Mouse (Mus musculus) heart, postnatal 4 days (tissue): Measurements from ENCODE around the gene Slc16a1. TPM values are rescaled to one million over a fixed set of nuclear protein-coding genes. Genes with fewer than 3 reads are reported as not detected.
"Not testable (repeated sequence)": the region's sequence is repeated elsewhere in the genome, so short reads cannot be mapped to it uniquely, and the experiment has no call there.

Experiments used
- DNase-seq: peaks from one replicate; pipeline ENCODE4 v3.0.0; 2021
- total RNA-seq, 2 experiments: library from RNA; stranded (reverse); gene quantifications; 2 replicates each; pipeline ENCODE4 v1.2.3; 2021

The Slc16a1 gene
- total RNA-seq, 2 experiments from 2014 or later: 178 to 191 TPM

- peak; percentile 74 for DNase-seq
Measured at GRCm38 (mm10) chr3:104638932-104639748, 672 bp downstream of the Slc16a1 start.

DNA sequence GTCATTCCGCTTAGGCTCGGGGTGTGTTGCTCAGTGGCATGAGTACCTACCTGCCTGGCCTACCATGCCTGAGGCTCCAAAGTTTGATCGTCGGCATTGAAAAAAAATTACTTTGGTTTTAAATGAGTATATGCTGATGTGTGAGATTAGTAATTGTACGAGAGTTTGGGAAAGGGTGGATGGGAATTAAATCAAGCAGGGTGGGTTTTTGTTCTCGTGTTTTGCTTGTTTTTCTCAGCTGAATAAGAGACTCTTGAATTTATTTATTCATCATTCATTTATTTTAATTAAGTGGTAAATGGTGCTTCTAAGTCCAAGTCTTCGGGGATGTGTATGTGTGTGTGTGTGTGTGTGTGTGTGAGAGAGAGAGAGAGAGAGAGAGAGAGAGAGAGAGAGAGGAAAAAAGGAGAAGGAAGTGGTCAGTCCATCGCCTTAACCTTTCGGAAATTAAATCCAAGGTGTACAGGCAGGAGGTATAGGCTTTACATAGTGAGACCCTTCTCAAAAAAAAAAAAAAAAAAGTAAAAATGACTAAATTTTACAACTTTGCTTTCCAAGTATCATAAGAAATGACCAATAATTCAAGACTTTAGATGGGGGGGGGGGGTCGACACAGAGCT lies 1.4 kb downstream of the Slc16a1 start:
- DNase-seq: no peak

DNA sequence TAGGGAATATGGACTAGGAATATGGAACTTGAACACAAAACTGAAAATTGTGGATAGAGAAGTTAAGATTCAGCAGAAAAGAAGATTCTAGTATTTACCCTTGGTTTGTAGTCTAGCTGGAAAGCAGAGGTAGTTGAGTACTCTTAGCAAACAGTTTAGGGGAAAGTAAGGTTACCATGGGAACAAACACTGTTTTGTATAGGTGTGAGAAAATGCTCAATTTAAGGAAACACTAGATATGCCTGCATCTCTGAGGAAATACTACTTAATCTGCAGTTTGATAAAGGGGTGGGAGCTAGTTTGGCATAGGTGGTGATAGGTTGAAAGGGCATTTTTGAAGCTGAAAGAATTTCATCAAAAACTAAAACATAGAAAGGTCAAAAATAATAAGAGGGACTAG lies 2.4 kb downstream of the Slc16a1 start:
- DNase-seq: no peak

DNA sequence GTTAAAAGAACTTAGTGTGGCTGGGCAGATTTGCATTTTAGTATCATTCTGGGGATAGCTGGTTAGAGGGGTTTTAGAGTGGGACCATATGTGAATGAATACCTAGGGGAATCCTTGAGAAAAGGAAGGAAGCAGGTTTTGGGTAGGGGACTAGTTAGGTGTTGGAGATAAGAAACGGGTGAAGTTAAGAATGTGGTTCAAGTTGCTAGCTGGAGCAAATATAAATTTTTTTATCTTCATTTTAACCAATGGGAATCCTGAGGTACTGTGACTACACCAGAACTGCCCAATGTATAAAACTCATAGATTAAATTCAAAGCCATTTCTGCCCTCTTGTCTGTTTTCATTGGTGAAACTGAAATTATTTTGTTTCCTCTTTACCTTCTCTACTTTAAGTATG lies 2.8 kb downstream of the Slc16a1 start:
- no peak for DNase-seq

DNA sequence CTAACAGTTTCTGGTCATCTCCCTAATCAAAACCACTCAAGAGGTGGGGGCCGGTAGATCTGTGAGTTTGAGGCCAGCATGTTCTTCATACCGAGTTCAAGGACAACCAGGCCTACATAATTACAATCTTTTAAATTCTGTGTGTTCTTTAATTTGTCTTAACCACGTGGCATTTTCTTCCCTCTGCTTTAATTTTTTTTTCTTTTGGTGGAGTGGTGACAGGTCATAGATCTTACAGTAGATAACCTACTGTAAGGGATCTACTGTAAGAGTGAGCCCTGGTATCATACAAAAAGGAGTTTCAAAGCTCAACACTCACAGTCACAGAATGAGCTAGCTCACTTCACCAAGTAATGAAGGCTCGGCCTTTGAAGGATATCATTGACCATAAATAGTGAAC lies 4.6 kb downstream of the Slc16a1 start:
- DNase-seq: no peak

DNA sequence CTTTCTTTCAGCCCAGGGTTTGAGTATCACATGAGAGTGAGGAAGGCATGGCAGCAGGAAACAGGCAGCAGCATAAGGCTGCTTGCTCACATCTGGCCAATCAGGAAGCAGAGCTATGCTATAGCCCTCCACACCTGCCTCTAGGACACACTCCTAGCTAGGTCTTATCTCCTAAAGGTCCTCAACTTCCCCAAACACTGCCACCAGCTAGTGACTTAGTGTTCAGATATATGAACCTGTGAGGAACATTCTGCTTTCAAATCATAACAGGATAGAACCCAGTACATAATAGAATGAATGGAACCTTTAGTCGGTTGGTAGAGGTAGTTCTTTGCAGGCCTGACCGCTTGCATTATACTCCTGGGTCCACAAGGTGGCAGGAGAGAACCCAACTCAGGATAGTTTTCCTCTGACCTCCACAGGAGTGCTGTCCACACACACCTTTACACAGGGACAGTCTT lies 5.4 kb downstream of the Slc16a1 start:
- DNase-seq: peak; percentile 67

DNA sequence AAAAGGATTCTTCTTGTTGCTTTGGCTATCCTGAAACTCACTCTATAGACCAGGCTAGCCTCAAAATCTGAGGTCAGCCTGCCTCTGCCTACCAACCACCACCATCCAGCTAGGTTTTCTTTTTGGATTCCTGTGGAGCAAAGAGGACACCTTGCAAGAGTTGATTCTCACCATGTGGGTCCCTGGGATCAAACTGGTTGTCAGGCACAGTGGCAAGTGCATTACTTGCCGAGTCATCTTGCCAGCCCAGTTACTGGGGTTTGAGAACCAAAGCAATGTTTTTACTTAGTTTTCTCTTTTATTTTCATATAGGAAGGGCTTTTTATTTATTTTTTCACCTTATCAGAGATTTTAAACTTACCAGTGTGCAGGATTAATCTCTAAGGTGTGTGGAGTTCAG lies 5.9 kb downstream of the Slc16a1 start:
- no peak for DNase-seq

DNA sequence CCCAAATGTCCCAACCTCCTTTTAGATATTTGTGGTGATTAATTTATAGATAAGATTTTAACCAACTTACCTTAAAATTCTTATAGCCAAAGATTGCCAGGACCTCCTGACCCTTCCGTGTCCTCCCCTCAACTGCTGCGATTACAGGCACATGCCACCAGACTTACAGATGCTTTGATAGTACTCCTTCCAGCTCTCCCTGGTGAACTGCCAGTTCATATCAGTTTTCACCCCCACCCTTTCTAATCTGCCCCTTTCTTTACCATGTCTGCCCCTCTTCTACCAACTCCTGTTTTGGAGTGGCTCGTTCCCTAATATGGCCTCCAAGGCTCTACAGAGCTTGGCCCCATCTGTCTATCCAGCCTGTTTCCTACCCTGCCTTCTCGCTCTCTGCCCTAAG lies 15.8 kb downstream of the Slc16a1 start:
- DNase-seq: no peak

GRCm38 (mm10) chr3:104654921-104655320 lies 16.5 kb downstream of the Slc16a1 start:
- no peak for DNase-seq

DNA sequence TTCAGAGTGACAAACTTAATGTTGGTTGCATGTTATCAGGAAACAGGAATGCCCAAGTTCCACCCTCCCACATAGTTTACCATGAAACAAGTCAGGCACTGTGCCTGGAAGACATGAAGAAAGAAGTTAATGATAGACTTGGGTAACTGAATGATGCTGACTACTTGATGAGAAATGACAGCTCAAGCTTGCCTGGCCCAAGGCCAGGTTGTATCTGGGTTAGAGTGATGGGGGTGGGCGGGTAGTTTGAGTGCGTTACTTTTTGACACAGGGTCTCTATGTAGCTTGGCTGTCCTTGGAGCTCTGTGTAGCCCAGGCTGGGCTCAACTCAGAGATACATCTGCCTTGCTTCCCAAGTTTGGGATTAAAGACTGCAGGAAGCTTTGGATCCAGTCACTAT lies 20.2 kb downstream of the Slc16a1 start:
- no peak for DNase-seq

- DNase-seq: no peak
Measured at GRCm38 (mm10) chr3:104659758-104660157, 21.3 kb downstream of the Slc16a1 start.

- DNase-seq: no peak
Measured at GRCm38 (mm10) chr3:104660522-104660921, 22.1 kb downstream of the Slc16a1 start.

- peak; percentile 74 for DNase-seq
Measured at GRCm38 (mm10) chr3:104662007-104662406, 23.5 kb downstream of the Slc16a1 start.

- DNase-seq: no peak
Measured at GRCm38 (mm10) chr3:104662926-104663325, 24.5 kb downstream of the Slc16a1 start.

GRCm38 (mm10) chr3:104666950-104667349 lies 28.5 kb downstream of the Slc16a1 start:
- no peak for DNase-seq

GRCm38 (mm10) chr3:104667451-104667850 lies 29.0 kb downstream of the Slc16a1 start:
- DNase-seq: peak; percentile 63

DNA sequence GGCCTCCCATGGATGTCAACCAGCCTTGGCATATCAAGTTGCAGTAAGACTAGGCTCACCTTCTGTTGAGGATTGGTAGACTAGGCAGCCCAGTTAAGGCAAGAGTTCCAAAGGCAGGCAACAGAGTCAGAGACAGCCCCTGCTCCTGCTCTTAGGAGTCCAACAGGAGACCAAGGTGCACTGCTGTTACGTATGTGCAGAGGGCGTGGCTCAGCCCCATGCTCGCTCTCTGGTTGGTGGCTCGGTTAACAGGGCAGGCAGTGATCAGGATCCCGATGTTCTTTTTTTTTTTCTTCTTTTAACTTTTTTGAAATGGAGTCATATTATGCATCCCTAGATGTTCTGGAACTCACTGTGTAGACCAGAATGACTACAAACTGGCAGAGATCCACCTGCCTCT lies 30.5 kb downstream of the Slc16a1 start:
- DNase-seq: no peak

DNA sequence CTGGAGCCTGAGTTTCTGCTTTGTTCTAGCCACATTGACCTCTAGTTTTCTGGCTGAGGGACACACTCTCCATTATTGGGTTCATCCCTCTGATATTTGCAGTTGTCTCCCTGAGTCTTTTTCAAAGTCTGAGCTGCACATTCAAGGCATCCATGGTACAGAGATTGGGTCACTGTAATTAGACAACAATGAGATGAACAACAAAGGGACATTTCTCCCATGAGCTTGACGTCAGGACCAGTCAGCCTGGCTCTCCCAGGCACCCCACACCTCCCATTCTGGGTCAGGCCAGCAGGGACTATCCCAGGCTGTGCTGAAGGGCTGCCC lies 31.4 kb downstream of the Slc16a1 start:
- no peak for DNase-seq

- DNase-seq: not testable (repeated sequence)
Measured at GRCm38 (mm10) chr3:104670183-104671020, 31.9 kb downstream of the Slc16a1 start.

DNA sequence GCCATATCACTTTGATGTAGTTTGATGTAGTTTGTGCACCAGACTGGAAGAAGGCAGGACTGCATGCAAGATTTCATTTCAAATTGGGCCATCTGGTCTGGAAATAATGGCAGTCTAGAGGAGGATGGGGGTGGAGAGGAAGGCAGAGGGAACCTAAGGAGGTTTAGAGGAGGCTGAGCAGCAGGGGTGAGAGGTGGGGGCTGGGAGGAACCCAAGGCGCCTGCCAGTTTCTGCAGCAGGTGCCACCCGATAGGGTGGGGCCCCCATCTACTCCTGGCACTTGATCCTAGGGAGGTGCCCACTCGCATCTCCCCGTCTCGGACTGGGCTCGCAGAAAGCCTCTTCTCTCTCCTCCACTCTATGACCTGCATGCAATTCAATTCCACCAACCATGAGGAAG lies 33.1 kb downstream of the Slc16a1 start:
- DNase-seq: no peak

DNA sequence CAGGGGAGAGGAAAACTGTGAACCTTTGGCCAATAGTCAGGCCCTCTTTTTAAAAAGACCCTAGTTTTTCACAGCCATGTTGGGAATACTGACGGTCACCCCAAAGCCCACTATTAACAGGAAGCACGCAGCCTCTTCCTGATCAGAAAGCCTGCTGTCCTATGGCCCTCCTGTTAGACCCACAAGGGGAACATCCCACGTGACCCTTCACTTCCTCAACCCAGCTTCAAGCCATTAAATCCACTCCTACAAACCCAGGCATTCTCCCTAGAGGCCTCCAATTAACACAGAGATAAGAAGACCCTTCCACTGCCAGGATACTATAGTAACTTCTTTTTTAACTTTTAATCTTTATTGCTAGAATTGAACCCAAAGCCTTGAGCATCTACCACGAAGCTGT lies 33.6 kb downstream of the Slc16a1 start:
- no peak for DNase-seq

DNA sequence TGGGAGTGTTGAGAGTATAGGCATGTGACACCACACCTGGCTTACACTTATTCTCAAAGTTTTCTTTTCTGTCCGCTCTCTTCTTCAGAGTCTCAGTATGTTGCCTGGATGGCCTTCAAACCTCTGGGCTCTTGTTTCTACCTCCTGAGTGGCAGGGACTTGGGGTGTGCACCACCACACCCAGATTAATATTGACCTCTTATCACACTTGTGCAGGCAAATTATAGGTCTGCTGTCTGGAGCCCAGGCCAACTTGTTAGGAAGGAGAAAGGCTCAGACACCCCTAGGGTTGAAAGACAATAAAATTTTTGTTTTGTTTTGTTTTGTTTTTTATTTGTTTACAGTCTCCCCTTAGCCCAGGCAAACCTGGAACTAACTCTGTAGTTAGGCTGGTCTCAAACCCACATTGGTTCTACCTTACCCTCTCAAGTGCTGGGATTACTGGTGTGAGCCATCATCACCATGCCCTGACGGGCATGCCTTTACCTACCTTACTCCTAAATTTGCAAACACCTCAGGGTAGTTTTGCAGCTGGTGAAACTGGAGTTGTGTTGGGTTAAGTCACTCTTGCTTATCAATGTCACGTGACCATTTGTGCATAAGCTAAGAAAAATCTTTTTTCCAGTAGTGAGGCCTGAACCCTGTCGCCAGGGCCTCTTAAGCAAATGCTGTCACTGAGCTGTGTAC lies 35.3 kb downstream of the Slc16a1 start:
- DNase-seq: no peak
